Mouse (Mus musculus): Measurements from ENCODE around the gene Tk2.

- no peak for TF ChIP-seq CTCF (IDR thresholded peaks at IDR 0.05; ENCODE audit: borderline replicate concordance, extremely low read depth, insufficient read depth, insufficient read length)
- no peak for TF ChIP-seq POLR2A (IDR thresholded peaks at IDR 0.05; ENCODE audit: borderline replicate concordance, extremely low read depth, insufficient read depth, insufficient read length, poor library complexity, severe bottlenecking)
These were observed 18.0 kb downstream of the Tk2 start for GRCm38 (mm10) chr8:104230377-104230776.
